Mouse (Mus musculus) left cerebral cortex, adult 18-20 months (tissue): ENCODE data around the gene Tmem182. TPM values are rescaled to one million over a fixed set of nuclear protein-coding genes. Genes with fewer than 3 reads are reported as not detected.
A peak's percentile ranks its signal among the peaks of the same experiment; 100 is the strongest.

Experiments
- DNase-seq, 2 experiments: peaks; one replicate each; pipeline ENCODE4 v3.0.0; 2021 to 2022; ENCODE audit warnings: low spot score in 2 of 2, mixed read lengths in 1 of 2
- total RNA-seq, 2 experiments: library from RNA; stranded (reverse); gene quantifications; 2 replicates each; pipeline ENCODE4 v1.2.3; 2021

Tmem182 gene
- total RNA-seq, 2 experiments from 2014 or later: 0.16 to 0.33 TPM

DNA sequence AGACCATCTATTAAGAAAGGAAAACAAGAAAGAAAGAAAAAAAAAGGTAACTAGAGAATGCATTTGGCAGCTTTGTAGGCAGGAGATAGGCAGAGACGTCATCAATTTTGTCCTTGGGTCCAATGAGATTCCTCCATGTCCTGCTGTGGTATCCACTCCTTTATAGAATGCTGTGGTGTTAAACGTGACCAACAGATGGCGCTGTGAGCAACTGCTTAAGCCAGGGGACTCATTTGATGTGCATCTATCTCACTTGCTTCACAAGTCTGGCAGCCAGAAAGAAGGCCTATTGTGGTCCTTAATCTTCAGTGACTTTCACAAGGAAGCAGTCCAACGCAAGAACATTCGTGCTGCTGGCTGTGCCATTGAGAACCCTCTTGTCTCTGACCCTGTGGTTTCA, 8.1 kb upstream of the Tmem182 start:
- peak; percentile 52 to 75 for DNase-seq

DNA sequence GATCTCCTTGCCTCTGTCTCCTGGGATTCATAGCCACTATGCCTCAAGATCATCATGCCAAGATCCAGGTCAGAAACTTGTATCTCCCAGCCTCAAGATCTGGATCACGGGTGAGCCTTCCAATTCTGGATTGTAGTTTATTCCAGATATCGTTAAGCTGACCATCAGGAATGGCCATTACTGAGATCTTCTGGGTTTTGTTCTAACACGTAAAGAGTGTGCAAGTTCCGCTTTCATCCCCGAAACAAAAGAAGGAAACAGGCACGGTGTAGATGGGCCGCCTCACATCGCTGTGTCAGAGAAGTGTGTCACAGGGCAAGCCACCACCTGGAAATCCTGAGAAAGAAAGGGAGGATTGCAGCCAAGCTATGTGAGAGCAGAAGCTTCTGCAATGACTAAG, 6.3 kb upstream of the Tmem182 start:
- DNase-seq: no peak

DNA sequence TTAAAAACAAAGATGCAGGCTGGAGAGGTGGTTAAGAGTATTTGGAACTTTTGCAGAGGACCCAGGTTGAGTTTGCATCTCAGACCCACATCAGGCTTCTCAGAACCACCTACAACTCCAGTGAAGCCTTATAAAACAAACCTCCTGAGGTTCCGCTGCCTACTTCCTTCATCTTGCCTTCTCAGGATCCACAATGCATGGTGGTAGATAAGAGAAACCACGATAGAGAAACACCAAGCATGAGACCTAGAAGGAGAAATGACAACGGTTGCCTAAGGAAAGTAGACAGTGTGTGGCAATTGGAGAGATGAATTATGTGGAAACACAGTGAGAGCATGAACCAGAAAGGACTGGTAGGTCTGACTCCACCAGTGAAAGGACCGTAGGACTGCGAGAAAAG, 4.5 kb upstream of the Tmem182 start:
- no peak for DNase-seq

DNA sequence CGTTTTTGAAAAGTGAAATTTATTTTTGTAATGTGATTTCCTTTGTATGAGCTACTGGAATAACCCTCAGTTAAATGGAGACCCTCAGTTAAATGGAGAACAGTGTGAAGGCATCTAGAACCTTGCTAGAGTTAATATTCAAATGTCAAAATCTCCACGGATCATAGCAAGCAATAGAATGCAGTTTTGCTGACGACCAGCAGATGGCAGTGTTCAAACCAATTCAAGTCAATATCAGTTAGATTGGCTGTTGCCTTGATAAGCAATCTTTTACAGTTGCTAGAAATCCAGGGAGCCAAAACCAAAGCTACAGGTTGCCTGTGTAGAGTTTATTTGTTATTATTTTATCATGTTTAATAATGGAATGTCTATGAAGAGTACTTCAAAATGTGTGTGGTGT, 2.6 kb upstream of the Tmem182 start:
- peak; percentile 27 to 60 for DNase-seq

DNA sequence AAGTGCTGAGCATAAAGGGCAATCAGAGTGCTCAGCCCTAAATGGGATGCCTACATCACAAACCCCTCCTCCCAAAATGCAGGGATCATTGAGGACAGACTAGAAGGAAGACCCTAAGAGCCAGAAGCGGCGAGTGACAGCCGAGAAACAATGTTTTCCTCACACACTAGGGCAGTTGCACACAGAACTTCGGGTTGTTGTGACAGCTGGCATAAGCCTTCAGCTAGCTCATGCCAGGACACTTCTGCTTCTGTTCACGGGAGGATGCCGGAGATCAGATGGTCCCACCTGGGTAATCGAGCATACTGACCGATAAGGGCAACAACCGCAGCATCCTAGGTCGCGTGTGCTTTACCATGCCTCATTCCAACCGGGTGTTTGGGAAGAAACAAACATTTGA, 1.3 kb upstream of the Tmem182 start:
- no peak for DNase-seq

DNA sequence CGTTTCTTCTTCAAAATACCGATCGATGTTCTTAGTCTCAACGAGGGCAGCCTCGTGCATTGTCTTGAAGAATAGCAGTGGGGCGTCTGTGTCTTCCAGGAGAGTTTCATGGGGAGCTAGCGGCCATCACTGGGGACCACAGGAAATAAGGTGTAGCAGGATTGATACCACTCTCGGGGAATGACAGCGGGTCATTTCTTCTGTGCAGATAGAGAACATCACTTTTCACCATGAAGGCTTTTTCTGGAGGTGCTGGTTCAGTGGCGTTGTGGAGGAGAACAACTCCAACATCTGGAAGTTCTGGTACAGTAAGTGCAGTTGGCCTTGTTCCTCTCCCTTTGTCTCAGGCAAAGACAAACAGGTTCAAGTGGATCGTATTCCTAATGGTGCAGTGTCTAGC, 490 bp downstream of the Tmem182 start:
- no peak for DNase-seq

DNA sequence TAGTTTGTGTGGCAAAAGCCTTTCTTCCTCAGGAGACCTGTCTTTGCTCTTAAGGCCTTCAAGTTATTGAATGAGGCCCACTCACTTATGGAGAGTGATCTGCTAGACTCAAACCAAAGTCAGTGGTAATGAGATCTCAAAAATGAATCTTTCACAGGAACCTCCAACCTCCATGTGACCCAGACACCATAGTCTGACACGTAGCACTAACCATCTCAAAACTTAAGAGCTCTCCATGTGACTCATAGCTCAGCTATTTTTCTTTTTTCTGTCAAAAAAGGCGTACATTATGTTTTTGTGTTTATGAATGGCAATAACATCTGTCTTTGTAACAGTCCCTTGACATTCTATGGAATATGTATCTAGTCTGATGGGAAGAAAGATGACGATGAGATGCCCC, 3.2 kb downstream of the Tmem182 start:
- DNase-seq: no peak

DNA sequence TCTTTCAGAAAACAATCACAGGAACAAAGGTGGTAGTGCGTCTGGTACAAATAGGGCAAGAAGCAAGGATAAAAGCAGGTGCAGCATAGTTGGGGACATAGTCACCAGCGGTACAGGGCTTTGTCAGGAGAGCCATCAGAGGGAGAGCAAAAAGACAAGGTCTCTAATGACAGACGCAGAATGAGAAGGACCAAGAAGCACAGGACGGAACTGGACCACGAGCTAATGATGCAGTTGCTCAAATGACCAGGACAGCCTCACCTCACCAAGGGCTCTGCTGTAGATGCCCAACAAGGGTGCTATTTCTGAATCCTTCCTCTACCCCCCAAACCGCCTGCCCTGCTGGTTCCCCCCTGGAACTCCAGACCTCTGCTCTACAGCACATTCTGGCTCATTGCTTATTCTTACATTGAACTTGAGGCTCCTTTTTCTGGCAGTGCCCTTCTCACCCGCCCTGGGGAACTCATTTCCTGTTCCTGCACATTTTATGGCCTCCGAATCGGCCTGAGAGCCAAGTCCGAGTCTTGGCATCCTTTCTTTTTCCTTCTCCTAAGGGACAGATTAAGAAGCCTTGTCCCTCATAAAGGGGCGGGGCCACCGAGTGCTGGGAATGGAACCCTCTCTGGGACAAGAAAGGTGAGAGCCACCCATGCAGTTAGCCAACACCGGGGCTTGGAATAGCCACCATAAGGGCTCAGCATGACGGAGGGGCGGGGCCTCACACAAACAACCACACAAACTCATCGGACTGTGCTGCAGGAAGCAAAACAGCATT, 9.9 kb downstream of the Tmem182 start:
- DNase-seq: no peak

DNA sequence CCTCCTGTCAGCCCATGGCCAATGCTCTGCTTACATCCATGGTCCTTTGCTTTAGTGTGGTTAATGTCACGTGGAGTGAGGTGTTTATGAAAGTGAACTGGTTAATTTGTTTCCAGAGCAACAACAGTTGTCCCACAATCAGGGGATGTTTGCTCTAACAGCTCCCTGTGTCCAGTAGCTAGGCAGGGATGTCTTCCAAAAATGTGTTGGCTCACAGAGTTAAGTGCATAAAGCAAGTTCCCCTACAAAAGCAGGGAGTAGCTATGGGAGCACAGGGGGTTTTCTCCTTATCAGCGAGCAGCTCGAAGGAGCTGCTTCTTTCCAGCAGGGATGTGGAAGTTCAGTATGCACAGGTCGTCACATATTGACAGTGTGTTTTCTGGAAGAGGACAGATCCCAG, 19.1 kb downstream of the Tmem182 start:
- DNase-seq: no peak

DNA sequence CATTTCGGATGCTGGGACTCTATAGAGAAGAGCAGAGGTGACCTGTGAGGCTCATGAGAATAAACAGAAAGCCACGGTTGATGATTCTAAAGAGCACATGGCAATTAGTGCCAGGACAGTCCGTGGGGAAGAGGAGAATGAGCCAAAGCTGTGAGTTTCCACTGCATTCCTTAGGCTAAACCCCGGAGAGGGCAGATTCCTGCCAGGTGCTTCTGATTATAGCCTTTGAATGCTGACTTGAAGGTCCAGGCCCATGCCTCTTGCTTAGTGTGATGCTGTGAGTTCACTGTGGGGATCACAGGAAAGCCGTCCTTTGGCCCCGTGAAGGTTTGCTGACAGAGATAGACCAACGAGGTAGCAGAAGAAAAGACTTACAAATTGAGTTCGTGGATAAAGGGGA, 19.5 kb downstream of the Tmem182 start:
- no peak for DNase-seq

DNA sequence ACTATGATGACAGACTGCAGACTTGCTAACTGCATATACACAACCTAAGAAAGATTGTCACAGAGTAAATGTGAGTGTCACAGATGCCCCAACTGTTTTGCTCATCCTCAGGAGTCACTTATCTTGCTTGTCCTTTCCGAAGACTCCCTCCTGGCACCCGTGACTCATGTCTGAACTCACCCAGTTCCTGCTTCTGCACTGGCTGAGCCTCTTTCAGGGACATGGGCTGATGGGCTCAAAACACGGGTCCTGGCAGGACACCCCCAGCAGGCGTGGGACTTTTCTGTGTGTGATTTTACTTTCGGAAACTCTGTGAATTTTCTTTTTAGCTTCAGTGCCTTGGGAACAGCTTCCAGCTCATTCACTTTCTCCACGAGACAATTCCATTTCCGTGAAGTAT, 20.4 kb downstream of the Tmem182 start:
- no peak for DNase-seq

DNA sequence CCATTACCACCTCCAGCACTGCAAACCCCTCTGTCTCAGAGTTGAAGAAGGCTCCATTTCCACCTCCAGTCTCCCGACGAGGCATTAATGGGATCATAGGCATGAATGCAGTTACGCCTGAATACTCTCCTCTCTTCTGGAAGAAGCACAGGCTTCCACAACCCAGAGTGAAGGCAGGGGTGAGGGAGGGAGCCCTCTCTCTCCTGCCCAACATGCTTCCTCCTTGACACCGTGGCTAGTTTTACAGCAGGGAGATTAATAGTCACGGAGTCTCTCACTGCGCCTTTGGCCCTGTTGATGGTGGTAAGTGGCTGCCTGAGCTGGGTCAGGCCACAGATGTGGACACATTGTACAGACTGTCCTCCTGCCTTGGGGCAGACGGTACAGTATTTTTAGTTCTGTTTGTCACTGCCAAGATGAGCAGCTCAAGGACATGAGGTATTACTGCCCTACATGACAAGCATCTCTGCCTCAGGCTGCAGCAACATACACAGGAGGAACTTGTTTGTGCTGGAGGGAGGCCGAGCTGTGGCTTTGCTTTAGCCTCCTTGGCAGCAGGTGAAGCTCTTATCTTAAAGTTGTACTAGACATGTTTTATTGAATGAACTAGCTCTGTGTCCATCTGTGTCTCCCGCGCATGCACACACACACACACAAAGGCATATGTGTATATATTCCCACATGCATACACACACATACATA, 24.0 kb downstream of the Tmem182 start:
- no peak for DNase-seq

DNA sequence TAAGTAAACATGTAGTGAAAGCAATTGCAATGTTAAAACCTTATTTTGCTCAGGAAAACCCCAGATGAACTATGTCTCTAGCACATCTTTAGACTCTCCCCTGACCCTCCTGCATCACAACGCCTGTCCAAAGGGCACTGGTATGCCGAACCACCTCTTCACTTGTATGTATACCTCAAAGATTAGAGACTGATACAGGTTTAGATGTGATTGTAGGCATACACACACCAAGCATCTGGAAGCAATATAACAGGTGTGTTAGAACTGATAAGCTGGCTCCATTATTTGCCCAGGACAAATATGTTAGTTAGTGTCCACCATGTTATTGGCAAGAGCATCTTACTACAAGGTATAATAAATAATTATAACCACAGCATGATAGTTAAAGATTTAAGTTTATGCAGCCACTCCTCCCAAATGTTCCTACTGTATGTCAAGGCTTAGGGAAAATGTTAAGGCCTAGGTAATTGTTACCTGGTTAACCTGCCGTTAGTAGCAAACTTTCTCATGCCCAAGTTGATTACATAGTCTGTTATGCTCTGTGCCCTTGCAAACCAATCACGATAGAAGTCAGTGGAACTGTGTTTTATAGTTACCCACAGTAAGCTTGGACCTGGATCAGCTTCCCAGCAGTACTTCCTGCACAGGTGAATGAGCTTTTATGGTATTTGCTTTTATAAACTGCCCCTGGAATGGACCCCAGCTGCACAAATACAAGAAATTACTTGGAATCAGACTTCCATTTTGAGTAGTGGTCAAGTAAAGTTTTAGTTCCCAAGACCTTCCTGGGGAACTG, 25.5 kb downstream of the Tmem182 start:
- DNase-seq: no peak

DNA sequence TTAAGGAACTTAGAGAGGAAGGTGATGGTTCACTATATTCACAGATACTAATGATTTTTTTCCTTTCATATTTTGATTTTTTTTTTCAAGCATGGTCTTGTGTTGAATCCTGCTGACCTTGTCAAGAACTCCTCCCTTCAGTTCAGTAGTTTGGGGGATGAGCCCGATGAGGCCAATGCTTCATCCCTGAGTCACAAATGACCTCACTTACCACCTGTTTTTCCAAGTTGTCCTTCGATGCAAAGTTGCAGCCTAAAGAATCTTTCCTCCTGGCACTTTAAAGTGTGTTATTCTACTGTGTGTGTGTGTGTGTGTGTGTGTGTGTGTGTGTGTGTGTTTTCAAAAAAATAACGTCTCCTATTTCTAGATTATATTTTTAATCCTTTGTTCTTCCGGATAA, 30.1 kb downstream of the Tmem182 start:
- no peak for DNase-seq

DNA sequence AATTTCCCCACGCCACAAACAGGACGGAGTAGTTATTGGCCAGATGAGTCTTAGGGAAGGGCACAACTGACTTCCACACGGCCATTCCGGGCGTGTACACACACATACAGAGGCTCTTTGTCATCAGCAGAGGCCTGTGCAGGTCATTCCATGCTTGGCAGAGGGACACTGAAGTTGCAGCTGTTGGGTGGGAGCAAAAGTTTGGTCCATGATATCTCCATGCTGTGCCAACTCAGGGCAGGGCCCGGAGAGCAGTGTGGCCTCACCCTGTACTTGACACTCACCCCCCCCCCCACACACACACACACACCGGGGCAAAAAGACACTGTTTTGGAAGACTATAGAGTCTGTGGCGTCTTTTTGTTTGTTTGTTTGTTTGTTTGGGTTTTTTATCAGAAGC, 35.2 kb downstream of the Tmem182 start:
- DNase-seq: no peak

DNA sequence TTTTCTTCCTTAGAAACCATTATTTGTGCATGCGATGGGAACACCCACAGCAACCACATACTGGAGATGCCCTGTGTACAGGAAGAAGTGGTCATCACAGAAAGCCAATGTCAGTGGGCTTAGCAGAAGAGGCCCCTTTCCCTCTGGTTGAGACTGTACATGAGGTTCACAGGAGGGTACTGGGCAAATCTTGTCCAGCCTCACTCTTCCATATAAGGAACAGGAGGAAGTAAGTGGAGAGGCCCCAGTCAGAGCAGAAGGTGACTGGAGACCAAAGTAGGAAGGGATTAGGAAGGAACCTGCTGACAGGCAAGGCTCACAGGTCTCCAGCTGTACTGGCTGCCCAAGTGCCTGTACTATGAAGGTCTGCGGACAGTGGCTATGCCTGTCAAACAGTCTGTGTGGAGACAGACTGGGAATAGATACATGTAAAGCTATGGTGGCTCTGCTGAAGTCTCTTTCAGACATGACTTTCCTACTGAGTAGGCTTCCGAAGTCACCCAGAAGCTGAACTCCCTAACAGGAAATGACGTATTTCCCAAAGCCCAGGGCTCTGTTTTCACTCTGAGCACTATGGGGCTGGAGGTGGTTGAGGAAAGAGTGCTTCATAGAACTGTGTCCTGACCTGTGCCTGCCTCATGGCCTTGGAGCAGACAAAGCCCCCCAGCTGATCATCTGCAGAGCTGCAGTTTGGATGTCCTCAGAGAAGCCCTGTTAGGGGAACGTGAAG, 35.8 kb downstream of the Tmem182 start:
- no peak for DNase-seq

DNA sequence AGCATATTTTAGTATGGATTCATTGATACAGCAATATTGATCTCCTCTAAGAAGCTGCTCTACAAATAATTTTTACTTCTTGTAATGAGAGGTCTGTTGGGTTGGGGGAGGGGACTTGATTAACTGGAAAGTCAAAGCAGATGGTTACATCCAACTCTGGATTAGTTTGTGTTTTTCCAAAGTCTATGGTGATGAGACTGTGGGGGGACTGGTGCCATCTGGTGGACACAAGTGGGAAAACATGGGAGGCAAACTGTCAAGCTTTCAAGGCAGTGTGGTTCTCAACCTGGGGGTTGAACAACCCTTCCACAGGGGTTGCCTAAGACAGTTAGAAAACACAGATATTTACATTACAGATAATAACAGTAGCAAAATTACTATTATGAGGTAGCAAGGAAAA, 39.2 kb downstream of the Tmem182 start:
- DNase-seq: peak; percentile 55 to 57

DNA sequence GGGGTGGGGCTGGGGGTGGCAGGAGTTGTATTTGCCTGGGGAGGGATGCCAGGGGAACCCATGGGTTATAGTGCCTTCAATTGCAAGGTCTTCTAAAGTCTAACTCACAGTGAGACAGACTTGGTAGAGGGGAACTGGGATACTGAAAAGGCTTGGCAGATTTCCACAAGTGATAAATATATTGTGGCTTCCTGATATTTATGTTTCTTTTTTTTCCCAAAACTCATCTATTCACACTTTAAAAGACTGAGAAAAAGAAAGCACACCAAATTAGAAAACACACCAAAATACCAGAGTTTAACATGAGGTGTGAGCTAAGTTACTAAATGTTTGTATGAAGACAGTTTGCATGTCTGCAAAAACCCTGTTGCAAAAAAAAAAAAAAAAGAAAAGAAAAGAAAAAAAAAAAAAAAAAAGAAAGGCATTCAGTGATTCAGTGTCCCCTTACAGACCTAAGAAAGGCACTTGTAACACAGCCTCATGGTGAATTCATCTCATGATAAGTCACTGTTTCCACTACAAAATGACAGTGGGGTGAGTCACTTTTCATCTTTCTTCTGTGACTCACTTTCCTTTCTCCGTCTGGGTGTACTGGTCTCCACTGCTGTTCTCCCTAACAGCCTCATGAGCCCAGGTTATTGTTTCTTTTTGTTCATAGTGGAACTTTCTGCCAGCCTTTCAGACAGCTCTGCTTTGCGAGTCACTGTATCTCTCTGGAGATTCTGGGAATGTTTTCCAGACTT, 42.0 kb downstream of the Tmem182 start:
- DNase-seq: peak in 1 of 2 experiments; percentile 3

DNA sequence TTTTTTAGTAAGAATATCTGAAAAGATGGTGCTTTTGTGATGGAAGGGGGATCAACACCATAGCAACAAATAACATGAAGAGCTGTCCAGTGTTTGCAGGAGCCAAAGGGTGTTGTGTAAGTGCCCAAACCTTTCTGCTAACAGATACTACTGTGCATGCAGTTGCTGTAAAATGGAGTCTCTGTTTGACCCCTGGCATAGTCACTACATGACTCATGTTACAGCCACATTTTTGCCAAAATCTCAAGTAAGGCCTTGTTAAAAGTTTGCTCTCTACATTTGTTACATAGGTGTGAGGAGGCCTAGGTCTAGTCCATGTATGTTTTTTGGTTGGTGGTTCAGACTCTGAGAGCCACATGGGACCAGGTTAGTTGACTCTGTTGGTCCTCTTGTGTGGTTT, 45.9 kb downstream of the Tmem182 start:
- no peak for DNase-seq

DNA sequence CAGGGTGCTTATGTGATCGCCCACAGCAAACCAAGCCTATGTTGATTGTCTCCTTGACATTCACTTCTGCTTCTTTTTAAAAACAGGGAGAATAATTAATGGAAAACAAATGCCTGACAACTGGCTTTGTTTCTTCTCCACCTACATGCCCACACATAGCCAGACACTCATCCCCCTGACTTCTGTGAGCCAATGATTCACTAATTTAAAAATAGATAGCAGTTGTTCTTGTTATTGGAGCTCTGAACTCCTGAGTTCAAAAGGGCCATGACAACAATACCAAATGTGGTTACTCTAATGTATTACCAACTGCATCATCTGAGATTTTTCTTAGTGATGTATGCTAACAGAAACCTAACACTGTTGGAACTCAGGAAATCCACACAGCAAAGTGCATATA, 49.9 kb downstream of the Tmem182 start:
- no peak for DNase-seq
